Mouse (Mus musculus) hindbrain, embryonic 15.5 days (tissue): Measurements from ENCODE around the gene Stard5. TPM values are rescaled to one million over a fixed set of nuclear protein-coding genes. Genes with fewer than 3 reads are reported as not detected.

ENCODE experiments used
- ATAC-seq: fragments of 200-750 bp; cut with Nextera tagmentation; 2 replicates; pipeline ENCODE4 v1.8.0; 2017; ENCODE audit warnings: low read depth, moderate number of reproducible peaks, moderate TSS enrichment; ENCODE audit not compliant: low FRiP score
- H3K27ac ChIP-seq: fragments of 300-500 bp; sonication (generic); replicated peaks from 2 replicates; pipeline ENCODE4 v1.5.1; 2015; ENCODE audit warnings: mild to moderate bottlenecking, inconsistent platforms
- H3K27me3 ChIP-seq: fragments of 300-500 bp; sonication (generic); 2 replicates; pipeline ENCODE4 v1.6.1; 2015; ENCODE audit warnings: control low read depth, inconsistent platforms
- H3K36me3 ChIP-seq: fragments of 300-500 bp; sonication (generic); 2 replicates; pipeline ENCODE4 v1.6.1; 2015; ENCODE audit warnings: control low read depth, inconsistent platforms
- H3K4me1 ChIP-seq: fragments of 300-500 bp; sonication (generic); replicated peaks from 2 replicates; pipeline ENCODE4 v1.6.1; 2015; ENCODE audit warnings: control low read depth, inconsistent platforms
- H3K4me2 ChIP-seq: fragments of 300-500 bp; sonication (generic); 2 replicates; pipeline ENCODE4 v1.6.1; 2015; ENCODE audit warnings: moderate library complexity, mild to moderate bottlenecking, inconsistent platforms
- H3K4me3 ChIP-seq: fragments of 300-500 bp; sonication (generic); 2 replicates; pipeline ENCODE4 v1.5.1; 2015; ENCODE audit warnings: mild to moderate bottlenecking, inconsistent platforms
- H3K9ac ChIP-seq: fragments of 300-500 bp; sonication (generic); 2 replicates; pipeline ENCODE4 v1.6.1; 2015; ENCODE audit warnings: inconsistent platforms
- H3K9me3 ChIP-seq: fragments of 300-500 bp; sonication (generic); 2 replicates; pipeline ENCODE4 v1.6.1; 2016; ENCODE audit warnings: control low read depth, inconsistent platforms
- WGBS: fragments of 180-500 bp; shearing (Covaris S2); methylation state at CpG from one replicate; pipeline ENCODE4 v1.1.7; 2015; 5-methylcytosine and 5-hydroxymethylcytosine counted together
- polyA plus RNA-seq: library from polyadenylated mRNA; unstranded; fragments of >200 nt; fragmentation: Nextera tagmentation; extraction: Ambion mirVana; gene quantifications from 2 replicates; pipeline ENCODE4 v1.2.1, GENCODE M21; 2015

Gene Stard5
- polyA plus RNA-seq, 1 experiment from 2014 or later = 6.7 TPM

DNA sequence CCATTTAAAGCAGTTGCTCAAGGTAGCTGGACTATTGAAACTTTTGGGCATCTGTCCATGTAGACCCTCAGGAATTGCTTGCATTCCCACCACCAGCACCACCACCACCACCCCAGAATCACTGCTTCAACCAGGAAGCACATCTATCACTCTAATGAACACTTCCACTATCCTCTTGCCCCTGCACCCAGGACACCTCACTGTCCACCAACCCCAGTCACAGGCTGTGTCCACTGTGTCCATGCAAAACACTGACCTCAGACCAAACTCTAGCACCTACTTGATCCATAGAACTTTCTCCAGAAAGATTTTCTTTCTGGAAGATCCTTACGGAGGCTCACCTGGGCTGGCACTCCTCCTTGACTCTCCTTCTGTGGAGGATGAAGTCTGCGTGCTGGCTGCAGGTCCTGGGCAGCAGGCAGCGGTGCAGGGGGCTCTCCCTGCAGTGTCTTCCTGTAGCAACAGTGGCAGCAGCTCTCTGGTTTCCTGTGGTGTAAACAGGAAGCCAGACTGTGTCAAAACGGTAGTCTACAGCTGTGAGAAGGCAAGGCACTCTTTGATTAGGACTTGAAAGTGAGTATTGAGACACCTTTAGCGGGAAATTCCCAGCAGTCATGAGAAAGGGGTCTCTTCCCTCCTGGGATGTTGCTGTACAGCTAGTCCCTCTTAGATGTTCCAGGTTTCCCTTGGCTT lies 23.3 kb downstream of the Stard5 start:
- 74% methylated on average over 5 of the region's 5 CpGs for WGBS
- no peaks in the 10 kb centered on the region for H3K27me3 ChIP-seq

DNA sequence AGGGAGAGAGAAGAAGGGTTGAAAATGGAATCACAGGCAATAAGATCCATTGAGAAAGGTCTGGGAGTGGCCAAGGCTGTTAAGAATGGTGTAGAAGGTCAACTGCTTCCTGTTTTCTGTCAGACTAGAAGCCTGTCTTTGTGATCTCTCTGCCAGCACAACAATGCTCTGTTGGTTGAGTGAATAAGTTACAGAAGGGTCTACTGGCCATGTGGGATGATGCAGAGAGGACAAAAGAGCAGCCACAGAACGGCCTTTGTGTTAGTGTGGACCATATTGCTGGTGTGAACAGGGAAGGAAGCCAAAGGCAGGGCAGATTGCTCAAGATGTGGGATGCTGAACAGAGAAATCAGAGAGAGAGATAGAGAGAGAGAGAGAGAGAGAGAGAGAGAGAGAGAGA lies 27.0 kb downstream of the Stard5 start:
- 53% methylated on average over 1 of the region's 1 CpGs for WGBS
- no peaks in the 10 kb centered on the region for H3K27me3 ChIP-seq
- H3K9me3 ChIP-seq = no peaks in the 10 kb centered on the region
- H3K4me3 ChIP-seq = no peak overlapping the region
- H3K27ac ChIP-seq = no peak overlapping the region
- no peak overlapping the region for H3K4me2 ChIP-seq
- H3K4me1 ChIP-seq = no peaks in the 10 kb centered on the region
- H3K36me3 ChIP-seq = no peaks in the 10 kb centered on the region
- no peak for ATAC-seq
- H3K9ac ChIP-seq = no peak overlapping the region

More for the DNA sequence above, 23.3 kb downstream of the Stard5 start:
- no peak for ATAC-seq
- H3K36me3 ChIP-seq = no peaks in the 10 kb centered on the region
- H3K27ac ChIP-seq = no peak overlapping the region
- H3K4me2 ChIP-seq = no peak overlapping the region
- no peaks in the 10 kb centered on the region for H3K4me1 ChIP-seq
- H3K9ac ChIP-seq = no peak overlapping the region
- H3K9me3 ChIP-seq = no peaks in the 10 kb centered on the region
- no peak overlapping the region for H3K4me3 ChIP-seq

DNA sequence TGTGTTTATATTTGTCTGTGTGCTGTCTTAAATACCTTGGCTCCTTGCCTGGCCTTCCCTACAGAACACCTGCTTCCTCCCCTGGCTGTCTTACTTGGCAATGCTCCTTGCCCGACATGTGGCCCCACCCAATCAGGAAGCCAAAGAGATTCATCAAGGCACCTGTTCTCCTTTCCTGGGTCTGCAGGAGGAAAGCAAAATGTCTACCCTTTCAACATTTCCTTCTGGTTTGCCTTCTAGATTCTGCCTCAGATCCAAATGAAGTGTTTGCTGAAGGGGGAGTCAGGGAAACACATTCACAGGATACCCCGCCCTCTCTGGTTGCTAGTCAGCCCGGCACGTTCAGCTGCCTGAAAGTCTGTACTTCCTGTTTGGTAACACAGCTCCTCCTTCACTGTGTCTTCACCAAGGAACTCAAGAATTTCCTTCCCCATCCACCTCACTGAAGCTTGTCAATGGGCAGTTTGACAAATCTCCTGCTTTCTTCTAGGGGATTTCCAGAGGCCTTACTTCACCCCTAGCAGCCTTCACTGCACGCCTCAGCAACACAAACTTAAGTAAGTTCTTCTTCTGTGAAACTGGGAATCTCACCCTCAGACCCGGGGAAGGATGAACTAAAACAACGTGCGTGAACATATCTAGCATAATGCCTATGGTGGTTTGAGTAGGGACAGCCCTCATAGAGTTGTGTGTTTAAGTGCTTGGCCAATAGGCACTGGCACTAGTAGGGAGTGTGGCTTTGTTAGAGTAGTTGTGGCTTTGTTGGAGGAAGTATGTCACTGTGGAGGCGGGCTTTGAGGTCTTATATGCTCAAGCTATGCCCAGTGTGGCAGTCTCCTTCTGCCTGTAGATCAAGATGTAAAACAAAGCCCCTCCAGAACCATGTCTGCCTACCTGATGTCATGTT lies 27.7 kb downstream of the Stard5 start:
- Histone ChIP-seq H3K36me3 (no peaks in the 10 kb centered on the region), H3K9me3 (no peaks in the 10 kb centered on the region), H3K9ac (no peak overlapping the region), H3K27me3 (no peaks in the 10 kb centered on the region), H3K4me3 (no peak overlapping the region), H3K4me2 (no peak overlapping the region), H3K4me1 (no peaks in the 10 kb centered on the region), H3K27ac (no peak overlapping the region)
- WGBS = 86% methylated on average over 9 of the region's 9 CpGs
- ATAC-seq = no peak

DNA sequence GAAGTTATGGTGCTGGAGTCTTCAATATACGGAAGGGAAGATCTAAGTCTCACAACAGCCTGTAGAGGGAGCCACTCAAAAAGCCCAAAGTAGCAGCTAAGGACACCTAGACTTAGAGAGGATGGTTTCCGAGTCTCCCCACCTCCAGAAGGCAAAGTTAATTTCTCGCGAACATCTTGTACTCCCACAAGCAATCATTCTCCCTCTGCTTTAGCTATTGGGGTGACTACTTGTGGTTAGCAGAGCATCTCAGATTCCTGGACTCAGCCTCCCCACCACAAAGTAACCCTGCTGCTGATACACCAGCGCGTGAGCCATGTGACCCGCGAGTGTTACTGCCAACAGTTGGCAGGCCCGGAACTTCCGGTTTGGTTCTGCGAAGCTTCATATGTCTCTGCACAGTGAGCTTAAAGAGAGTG lies 28.5 kb downstream of the Stard5 start:
- Histone ChIP-seq H3K4me2 (no peak overlapping the region), H3K27ac (no peak overlapping the region), H3K9me3 (no peaks in the 10 kb centered on the region), H3K27me3 (no peaks in the 10 kb centered on the region), H3K36me3 (no peaks in the 10 kb centered on the region), H3K9ac (no peak overlapping the region), H3K4me1 (no peaks in the 10 kb centered on the region), H3K4me3 (no peak overlapping the region)
- 94% methylated on average over 11 of the region's 11 CpGs for WGBS
- ATAC-seq = no peak

DNA sequence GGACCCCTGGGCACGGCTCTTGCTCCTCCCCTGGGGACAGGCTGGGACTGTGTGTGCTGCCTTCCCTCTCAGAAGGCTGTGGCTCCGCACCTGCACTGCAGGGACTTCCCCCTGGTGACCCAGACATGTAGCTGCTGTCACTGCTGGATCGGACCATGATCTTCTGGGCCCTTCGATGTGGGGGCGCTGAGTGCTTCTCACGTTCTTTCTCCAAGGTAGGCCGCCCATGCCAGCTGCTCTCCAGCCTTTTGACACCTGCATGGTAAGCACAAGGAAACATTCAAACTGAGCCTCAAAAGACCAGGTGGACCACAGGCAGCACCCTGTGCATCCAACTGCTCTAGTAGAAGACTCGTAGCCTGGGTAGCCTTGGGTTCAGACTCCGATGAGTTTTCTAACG lies 29.3 kb downstream of the Stard5 start:
- Histone ChIP-seq H3K4me2 (no peak overlapping the region), H3K9me3 (no peaks in the 10 kb centered on the region), H3K4me3 (no peak overlapping the region), H3K36me3 (no peaks in the 10 kb centered on the region), H3K9ac (no peak overlapping the region), H3K27ac (no peak overlapping the region), H3K27me3 (no peaks in the 10 kb centered on the region), H3K4me1 (no peaks in the 10 kb centered on the region)
- 91% methylated on average over 10 of the region's 10 CpGs for WGBS
- no peak for ATAC-seq

DNA sequence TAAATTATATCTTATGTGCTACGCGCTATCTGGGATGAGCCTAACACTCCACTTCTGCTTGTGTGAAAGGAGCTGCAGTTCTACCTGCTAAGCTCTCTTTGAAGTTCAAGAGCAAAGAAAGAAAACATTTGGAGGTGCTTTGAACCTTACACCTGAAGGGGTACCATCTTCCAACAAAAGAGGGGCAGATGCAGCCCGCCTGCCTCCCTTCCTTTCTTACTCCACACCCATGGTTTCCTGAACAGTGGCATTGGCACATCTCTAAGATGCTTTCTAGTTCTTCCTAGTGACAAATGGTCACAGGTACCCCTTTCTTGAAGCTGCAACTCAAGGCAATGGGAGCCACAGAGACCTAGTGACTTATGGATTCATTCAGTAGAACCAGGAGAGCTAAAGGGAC lies 30.0 kb downstream of the Stard5 start:
- H3K4me2 ChIP-seq = no peak overlapping the region

DNA sequence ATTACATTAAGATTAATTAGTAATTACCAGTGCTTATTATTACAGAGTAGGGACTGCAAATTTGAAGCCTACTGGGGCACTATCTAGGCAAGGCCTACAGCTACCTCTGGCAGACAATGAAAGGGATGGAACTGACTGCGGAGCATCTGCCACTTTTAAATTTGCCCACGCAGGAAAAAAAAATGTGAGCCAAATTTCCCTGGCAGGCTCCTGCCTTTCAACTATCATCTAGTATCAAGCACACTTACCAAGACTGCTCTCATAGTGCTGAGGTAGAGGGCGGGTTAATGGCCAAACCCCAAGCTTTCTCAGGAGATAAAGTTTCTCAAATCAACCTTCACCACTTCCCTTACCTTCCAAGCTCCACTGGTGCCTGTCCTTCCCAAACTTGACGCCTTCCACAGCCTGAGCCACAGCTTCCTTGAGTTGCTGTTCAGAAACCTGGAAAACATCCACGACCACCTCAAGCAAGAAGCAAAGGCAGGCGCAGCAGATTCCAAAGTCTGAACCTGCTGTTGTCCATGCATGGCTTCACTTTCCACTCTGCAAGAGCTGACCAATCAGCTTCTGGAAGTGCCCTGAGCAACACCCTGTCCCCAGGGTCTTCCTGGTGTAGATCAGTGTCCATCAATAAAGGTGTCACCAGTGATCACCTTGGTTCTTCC lies 31.1 kb downstream of the Stard5 start:
- Histone ChIP-seq H3K27me3 (no peaks in the 10 kb centered on the region), H3K27ac (no peak overlapping the region), H3K9me3 (no peaks in the 10 kb centered on the region), H3K9ac (no peak overlapping the region), H3K4me2 (no peak overlapping the region), H3K4me3 (no peak overlapping the region), H3K4me1 (no peaks in the 10 kb centered on the region), H3K36me3 (no peaks in the 10 kb centered on the region)
- ATAC-seq = no peak
- 82% methylated on average over 6 of the region's 6 CpGs for WGBS

More for the DNA sequence above, 30.0 kb downstream of the Stard5 start:
- Histone ChIP-seq H3K9ac (no peak overlapping the region), H3K27ac (no peak overlapping the region), H3K4me1 (no peaks in the 10 kb centered on the region), H3K27me3 (no peaks in the 10 kb centered on the region), H3K4me3 (no peak overlapping the region), H3K36me3 (no peaks in the 10 kb centered on the region), H3K9me3 (no peaks in the 10 kb centered on the region)
- WGBS = 96% methylated on average over 3 of the region's 3 CpGs
- no peak for ATAC-seq

DNA sequence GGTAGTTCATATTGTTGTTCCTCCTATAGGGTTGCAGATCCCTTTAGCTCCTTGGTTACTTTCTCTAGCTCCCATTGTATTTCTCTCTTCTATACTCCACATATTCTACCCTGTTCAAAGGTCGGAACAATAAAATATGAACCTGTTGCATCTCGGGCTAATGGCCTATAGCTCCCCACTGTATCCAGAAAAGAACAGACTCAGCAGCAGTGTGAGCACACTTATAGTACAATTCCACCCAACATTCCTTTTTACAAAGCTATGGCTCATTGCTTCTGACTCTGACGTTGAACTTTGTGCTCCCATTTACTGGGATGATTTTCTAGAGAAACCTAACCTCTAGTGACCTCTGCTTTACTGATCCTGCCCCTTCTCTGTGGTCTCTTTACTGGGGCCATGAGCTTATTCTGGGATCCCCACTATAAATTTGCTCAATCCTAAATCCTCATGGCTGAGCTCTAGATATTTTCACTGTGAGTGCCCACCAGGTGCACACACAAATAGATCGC lies 34.4 kb downstream of the Stard5 start:
- Histone ChIP-seq H3K4me1 (0 out of 2 replicates have a peak, but pooled peaks cover 3% of the 10 kb centered on the region), H3K27ac (no peak overlapping the region), H3K27me3 (no peaks in the 10 kb centered on the region), H3K4me3 (no peak overlapping the region), H3K9me3 (no peaks in the 10 kb centered on the region), H3K9ac (no peak overlapping the region), H3K4me2 (no peak overlapping the region), H3K36me3 (no peaks in the 10 kb centered on the region)
- 90% methylated on average over 4 of the region's 4 CpGs for WGBS
- ATAC-seq = no peak

DNA sequence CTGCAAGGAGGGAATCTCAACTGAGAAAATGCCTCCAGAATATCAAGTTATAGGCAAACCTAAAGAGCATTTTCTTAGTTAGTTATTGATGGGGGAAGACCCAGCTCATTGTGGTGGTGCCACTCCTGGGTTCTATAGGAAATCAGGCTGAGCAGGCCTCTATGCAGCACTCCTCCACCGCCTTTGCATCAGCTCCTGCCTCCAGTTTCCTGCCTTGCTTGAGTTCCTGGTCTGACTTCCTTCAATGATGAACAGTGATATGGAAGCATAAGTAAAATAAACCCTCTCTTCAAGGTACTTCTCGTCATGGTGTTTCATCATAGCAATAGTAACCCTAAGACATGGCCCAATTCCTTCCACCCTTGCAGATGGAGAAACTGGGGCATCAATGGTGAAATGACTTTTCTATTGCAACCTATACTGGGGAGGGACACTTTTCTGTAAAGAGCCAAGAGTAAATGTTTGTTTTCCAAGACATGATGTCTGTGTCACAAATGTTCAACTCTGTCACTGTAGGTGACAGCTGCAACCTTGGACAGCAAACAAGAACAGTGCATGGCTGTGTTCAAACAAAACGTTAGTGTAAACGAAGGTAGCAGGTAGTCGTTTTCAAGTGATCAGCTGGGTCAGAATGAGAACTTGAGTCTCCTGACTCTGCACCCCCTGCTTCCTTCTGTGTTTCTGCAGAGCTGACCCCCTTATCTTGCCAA lies 36.3 kb downstream of the Stard5 start:
- WGBS = 88% methylated on average over 5 of the region's 5 CpGs
- no peak for ATAC-seq
- Histone ChIP-seq H3K27me3 (no peaks in the 10 kb centered on the region), H3K27ac (no peak overlapping the region), H3K9me3 (no peaks in the 10 kb centered on the region), H3K9ac (no peak overlapping the region), H3K36me3 (no peaks in the 10 kb centered on the region), H3K4me3 (no peak overlapping the region), H3K4me1 (0 out of 2 replicates have a peak, but pooled peaks cover 3% of the 10 kb centered on the region), H3K4me2 (no peak overlapping the region)

DNA sequence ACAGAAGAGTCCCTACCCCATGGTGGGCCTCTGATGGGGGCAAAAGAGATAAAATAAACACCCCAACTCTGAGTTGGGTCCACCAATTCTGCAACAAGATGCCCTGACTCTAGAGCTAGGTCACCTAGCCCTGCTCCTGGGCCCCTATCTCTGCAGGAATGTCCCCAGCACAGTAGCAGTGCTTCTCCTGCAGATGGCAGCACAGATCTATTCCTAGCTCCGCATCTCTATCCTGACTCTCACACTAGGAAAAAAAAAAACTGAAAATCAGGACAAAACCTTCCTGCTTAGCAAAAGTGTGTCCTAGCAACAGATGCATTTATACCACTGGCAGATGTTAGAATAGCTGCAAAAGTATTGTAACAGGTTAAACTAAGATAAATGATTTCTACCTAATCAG lies 37.0 kb downstream of the Stard5 start:
- Histone ChIP-seq H3K4me3 (no peak overlapping the region), H3K27me3 (no peaks in the 10 kb centered on the region), H3K4me2 (no peak overlapping the region), H3K4me1 (0 out of 2 replicates have a peak, but pooled peaks cover 3% of the 10 kb centered on the region), H3K27ac (no peak overlapping the region), H3K9me3 (0 out of 2 replicates have a peak, but pooled peaks cover 3% of the 10 kb centered on the region), H3K9ac (no peak overlapping the region), H3K36me3 (no peaks in the 10 kb centered on the region)
- WGBS = 4% methylated on average over 1 of the region's 1 CpGs
- ATAC-seq = peak; percentile 83

DNA sequence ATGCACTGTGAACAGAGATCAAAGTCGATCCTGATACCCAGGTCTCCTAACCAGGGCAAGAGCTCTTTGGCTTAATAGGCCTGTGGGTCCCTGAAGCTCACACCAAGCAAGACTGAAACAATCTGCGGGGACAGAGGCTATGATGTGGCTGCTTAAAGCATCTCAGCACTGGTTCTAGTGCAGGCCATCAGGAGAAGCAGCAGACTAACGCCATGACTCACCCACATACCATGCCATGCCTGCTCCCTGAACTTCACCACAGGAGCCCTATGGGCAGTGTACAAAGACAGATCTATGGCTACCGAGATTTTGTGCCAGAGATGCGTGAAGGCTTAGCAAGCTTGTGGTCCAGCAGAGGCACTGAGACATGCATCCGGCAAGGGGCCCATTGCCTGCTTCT lies 39.8 kb downstream of the Stard5 start:
- WGBS = 92% methylated on average over 6 of the region's 6 CpGs
- no peaks in the 10 kb centered on the region for H3K36me3 ChIP-seq
- H3K9me3 ChIP-seq = 0 out of 2 replicates have a peak, but pooled peaks cover 5% of the 10 kb centered on the region
- no peak overlapping the region for H3K4me2 ChIP-seq
- no peak overlapping the region for H3K9ac ChIP-seq
- H3K4me3 ChIP-seq = no peak overlapping the region
- no peak for ATAC-seq
- H3K27me3 ChIP-seq = no peaks in the 10 kb centered on the region
- no peak overlapping the region for H3K27ac ChIP-seq
- H3K4me1 ChIP-seq = 0 out of 2 replicates have a peak, but pooled peaks cover 3% of the 10 kb centered on the region
